Mouse (Mus musculus) CD4-positive, CD25-positive, alpha-beta regulatory T cell, adult 9 weeks (primary cell): ENCODE data around the gene Gm3435. TPM values are rescaled to one million over a fixed set of nuclear protein-coding genes. Genes with fewer than 3 reads are reported as not detected.

Experiments used
- polyA plus RNA-seq: library from polyadenylated mRNA; unstranded; fragments of 100-300 nt; shearing (Covaris generic); gene quantifications from one replicate; pipeline ENCODE4 v1.2.1, GENCODE M21; 2017

The Gm3435 gene
- polyA plus RNA-seq = 11.0 TPM

DNA sequence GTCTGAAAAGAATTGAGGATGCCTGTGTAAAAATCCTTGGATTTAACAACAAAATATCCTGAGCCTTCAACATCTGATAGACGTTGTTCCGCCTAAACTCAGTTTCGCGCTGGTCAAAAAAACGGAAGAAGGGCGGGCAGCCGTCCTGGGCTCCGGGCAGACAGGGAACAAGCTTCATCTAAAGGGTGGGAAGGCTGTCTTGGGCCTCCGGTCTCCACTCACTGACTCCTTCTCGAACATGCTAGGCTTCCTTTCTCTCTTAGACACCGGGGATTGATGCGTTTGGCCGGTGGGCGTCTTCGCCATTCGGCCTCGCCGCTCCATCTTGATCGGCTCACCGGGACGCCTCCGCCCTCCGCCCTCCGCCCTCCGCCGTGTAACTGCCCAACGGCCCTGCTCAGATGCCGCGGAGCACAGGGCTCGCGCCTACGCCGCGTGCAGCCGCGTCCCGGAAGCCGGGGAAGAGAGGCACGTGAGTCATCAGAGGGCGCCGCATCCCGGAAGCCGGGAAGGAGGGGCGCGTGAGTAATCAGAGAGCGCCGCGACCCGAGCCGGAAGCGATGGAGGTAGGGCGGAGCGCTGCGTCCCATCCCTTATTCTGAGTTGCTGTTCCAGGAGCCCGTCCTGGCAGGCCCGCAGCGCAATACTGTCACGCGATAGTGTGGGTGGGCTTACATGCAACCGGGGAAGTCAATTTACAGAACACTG lies at the start of gene Gm3435:
Gene Gm3435, plus strand, starts transcription at position 471 of the 708 bp plus-strand sequence.

DNA sequence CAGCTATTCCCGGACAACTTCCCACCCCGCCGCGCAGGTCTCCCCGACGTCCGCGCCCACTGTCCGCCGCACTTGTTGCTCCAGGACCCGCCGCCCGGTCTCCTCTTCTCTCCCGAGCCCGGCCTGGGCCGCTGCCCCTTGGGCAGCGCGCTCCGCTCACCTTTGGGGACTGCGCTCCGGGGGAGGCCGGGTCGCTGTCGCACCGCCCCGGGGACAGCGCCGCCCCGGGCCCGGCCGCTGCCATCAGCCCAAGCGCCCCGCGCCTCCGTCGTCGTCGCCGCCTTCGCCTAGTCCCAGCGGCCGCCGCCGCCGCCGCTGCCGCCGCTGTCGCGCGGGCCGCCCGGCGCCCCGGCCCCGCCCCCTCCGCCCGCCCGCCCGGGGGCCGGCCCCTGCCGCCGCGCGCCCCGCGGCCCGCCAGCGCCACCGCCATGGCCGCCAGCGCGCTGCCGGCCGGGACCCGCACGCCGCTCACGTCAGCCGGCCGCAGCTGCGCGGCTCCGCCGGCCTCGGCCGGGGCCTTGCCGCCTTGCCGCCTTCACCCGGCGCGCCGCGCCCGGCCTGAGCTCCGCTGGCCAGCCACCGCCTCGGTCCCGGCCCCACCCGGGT lies 48.9 kb upstream of the Gm3435 start, which contains the start of gene Phf10:
Gene Phf10, minus strand, starts transcription at position 323 of the 606 bp plus-strand sequence.

DNA sequence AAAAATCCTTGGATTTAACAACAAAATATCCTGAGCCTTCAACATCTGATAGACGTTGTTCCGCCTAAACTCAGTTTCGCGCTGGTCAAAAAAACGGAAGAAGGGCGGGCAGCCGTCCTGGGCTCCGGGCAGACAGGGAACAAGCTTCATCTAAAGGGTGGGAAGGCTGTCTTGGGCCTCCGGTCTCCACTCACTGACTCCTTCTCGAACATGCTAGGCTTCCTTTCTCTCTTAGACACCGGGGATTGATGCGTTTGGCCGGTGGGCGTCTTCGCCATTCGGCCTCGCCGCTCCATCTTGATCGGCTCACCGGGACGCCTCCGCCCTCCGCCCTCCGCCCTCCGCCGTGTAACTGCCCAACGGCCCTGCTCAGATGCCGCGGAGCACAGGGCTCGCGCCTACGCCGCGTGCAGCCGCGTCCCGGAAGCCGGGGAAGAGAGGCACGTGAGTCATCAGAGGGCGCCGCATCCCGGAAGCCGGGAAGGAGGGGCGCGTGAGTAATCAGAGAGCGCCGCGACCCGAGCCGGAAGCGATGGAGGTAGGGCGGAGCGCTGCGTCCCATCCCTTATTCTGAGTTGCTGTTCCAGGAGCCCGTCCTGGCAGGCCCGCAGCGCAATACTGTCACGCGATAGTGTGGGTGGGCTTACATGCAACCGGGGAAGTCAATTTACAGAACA lies 31.5 kb upstream of the Gm3435 start, which contains the start of the genes 9030025P20Rik and Gm3417:
Gene 9030025P20Rik, plus strand, starts transcription at position 107 of the 677 bp plus-strand sequence.
Gene Gm3417, minus strand, starts transcription at position 429 of the 677 bp plus-strand sequence.

DNA sequence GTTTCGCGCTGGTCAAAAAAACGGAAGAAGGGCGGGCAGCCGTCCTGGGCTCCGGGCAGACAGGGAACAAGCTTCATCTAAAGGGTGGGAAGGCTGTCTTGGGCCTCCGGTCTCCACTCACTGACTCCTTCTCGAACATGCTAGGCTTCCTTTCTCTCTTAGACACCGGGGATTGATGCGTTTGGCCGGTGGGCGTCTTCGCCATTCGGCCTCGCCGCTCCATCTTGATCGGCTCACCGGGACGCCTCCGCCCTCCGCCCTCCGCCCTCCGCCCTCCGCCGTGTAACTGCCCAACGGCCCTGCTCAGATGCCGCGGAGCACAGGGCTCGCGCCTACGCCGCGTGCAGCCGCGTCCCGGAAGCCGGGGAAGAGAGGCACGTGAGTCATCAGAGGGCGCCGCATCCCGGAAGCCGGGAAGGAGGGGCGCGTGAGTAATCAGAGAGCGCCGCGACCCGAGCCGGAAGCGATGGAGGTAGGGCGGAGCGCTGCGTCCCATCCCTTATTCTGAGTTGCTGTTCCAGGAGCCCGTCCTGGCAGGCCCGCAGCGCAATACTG lies 31.3 kb downstream of the Gm3435 start, which contains the start of the genes Ermard, Tcte3 and Gm3448:
Gene Ermard, plus strand, starts transcription at position 34 of the 555 bp plus-strand sequence.
Gene Tcte3, minus strand, starts transcription at position 314 of the 555 bp plus-strand sequence.
Gene Gm3448, minus strand, starts transcription at position 363 of the 555 bp plus-strand sequence.

Other genes starting within 250 kb of the Gm3435 start
- gene Wdr27, start 67.0 kb upstream of the Gm3435 start, polyA plus RNA-seq = 2.2 TPM
- 40.9 TPM for gene 1600012H06Rik, start 67.0 kb upstream of the Gm3435 start, polyA plus RNA-seq
- gene Phf10, start 48.9 kb upstream of the Gm3435 start, polyA plus RNA-seq = 6.5 TPM
- gene 9030025P20Rik, start 31.7 kb upstream of the Gm3435 start, polyA plus RNA-seq = 20.1 TPM
- gene Gm3417, start 31.4 kb upstream of the Gm3435 start, polyA plus RNA-seq = not detected
- 170 TPM for gene Ermard, start 31.0 kb downstream of the Gm3435 start, polyA plus RNA-seq
- 2.8 TPM for gene Tcte3, start 31.3 kb downstream of the Gm3435 start, polyA plus RNA-seq
- gene Gm3448, start 31.4 kb downstream of the Gm3435 start, polyA plus RNA-seq = 2.0 TPM